Mouse (Mus musculus) limb, embryonic 15.5 days (tissue): ENCODE measurements around the gene Smyd3. TPM values are rescaled to one million over a fixed set of nuclear protein-coding genes. Genes with fewer than 3 reads are reported as not detected.

Experiments
- ATAC-seq: fragments of 200-750 bp; cut with Nextera tagmentation; 2 replicates; pipeline ENCODE4 v1.8.0; 2017; ENCODE audit warnings: low read depth, moderate TSS enrichment; ENCODE audit not compliant: insufficient number of reproducible peaks, low FRiP score, low TSS enrichment
- H3K27ac ChIP-seq: fragments of 300-500 bp; sonication (generic); 2 replicates; pipeline ENCODE4 v1.5.1; 2015; ENCODE audit warnings: moderate library complexity, mild to moderate bottlenecking, inconsistent platforms
- H3K27me3 ChIP-seq: fragments of 300-500 bp; sonication (generic); 2 replicates; pipeline ENCODE4 v1.6.1; 2015; ENCODE audit warnings: inconsistent platforms
- H3K36me3 ChIP-seq: fragments of 300-500 bp; sonication (generic); 2 replicates; pipeline ENCODE4 v1.6.1; 2015; ENCODE audit warnings: inconsistent platforms
- H3K4me1 ChIP-seq: fragments of 300-500 bp; sonication (generic); 2 replicates; pipeline ENCODE4 v1.6.1; 2015; ENCODE audit warnings: inconsistent platforms
- H3K4me2 ChIP-seq: fragments of 300-500 bp; sonication (generic); 2 replicates; pipeline ENCODE4 v1.6.1; 2015; ENCODE audit warnings: mild to moderate bottlenecking, inconsistent platforms
- H3K4me3 ChIP-seq: fragments of 300-500 bp; sonication (generic); 2 replicates; pipeline ENCODE4 v1.5.1; 2015; ENCODE audit warnings: mild to moderate bottlenecking, inconsistent platforms
- H3K9ac ChIP-seq: fragments of 300-500 bp; sonication (generic); 2 replicates; pipeline ENCODE4 v1.6.1; 2015; ENCODE audit warnings: inconsistent platforms
- H3K9me3 ChIP-seq: fragments of 300-500 bp; sonication (generic); 2 replicates; pipeline ENCODE4 v1.6.1; 2016; ENCODE audit warnings: inconsistent platforms
- WGBS: fragments of 180-500 bp; shearing (Covaris S2); methylation state at CpG from one replicate; pipeline ENCODE4 v1.1.7; 2015; 5-methylcytosine and 5-hydroxymethylcytosine counted together
- polyA plus RNA-seq: library from polyadenylated mRNA; unstranded; fragments of >200 nt; fragmentation: Nextera tagmentation; extraction: Ambion mirVana; gene quantifications from 2 replicates; pipeline ENCODE4 v1.2.1, GENCODE M21; 2015

The Smyd3 gene
- polyA plus RNA-seq, 1 experiment from 2014 or later, result 19.2 TPM

DNA sequence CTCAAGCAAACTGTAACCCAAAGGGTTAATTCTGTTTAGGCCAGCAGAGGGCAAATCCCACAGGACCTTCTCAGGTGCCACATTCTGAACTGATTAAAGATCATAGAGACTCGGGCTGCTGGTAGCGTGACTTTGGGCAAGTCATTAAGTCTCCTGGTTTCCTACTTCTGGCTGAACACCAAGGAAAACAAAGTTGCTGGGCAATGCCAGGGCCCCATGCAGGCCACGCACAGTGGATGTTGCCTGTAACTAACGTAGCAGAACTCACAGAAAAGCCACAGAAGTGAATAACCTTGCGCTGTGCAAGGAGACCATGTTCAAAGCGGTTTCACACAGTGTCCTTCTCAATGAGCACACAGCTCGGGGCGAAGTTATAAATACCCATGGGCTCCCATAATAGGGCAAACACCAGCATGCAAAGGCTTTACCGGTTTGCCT, 371.1 kb downstream of the Smyd3 start:
- H3K9me3 ChIP-seq, result no peaks in the 10 kb centered on the region
- WGBS, result 31% methylated on average over 9 of the region's 9 CpGs
- no peaks in the 10 kb centered on the region for H3K36me3 ChIP-seq
- H3K4me1 ChIP-seq, result peaks cover 29% of the 10 kb centered on the region; the same call in 1 of the 2 replicates
- H3K4me2 ChIP-seq, result no peak overlapping the region
- no peak overlapping the region for H3K27ac ChIP-seq
- H3K9ac ChIP-seq, result no peak overlapping the region
- H3K27me3 ChIP-seq, result 0 out of 2 replicates have a peak, but pooled peaks cover 3% of the 10 kb centered on the region
- no peak for ATAC-seq
- H3K4me3 ChIP-seq, result no peak overlapping the region

DNA sequence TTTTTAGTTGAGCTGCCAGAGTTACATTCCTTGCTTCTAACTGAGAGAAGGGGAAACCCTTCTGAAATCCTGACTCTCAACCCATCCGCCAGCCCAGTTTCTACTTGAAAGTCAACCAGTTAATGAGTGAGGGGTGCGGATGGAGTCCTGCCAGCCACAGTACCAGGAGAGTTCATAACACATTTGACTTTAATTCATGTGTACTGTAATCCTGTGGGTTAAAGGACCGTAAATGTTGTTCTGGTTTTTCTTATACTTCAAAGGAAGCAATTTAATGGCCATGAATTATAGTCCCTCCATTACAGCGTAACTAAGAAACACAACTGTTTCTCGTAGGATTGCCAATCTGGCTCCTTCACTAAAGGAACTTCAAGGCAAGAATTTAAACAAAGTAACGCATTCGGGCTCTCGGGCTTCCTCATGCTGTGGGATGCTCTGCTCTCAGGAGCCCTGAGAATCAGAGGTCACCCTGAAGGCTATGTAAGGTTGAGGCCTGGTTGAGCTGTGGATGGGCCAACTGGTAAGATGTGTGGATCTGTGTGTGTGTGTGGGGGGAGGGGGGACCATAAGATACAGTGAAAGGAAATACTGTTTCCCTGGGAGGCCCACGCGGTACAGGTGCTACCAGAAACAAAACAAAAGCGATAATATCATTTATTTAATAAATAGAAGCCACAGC, 374.5 kb downstream of the Smyd3 start:
- Histone ChIP-seq H3K27me3 (0 out of 2 replicates have a peak, but pooled peaks cover 3% of the 10 kb centered on the region), H3K4me2 (no peak overlapping the region), H3K4me1 (peaks cover 33% of the 10 kb centered on the region; the same call in 1 of the 2 replicates), H3K4me3 (no peak overlapping the region), H3K36me3 (no peaks in the 10 kb centered on the region), H3K9ac (no peak overlapping the region), H3K9me3 (no peaks in the 10 kb centered on the region), H3K27ac (peak overlapping the region; percentile 33; the same call in 1 of the 2 replicates)
- WGBS, result 33% methylated on average over 11 of the region's 11 CpGs
- peak; percentile 60; the same call in 1 of the 2 replicates for ATAC-seq

DNA sequence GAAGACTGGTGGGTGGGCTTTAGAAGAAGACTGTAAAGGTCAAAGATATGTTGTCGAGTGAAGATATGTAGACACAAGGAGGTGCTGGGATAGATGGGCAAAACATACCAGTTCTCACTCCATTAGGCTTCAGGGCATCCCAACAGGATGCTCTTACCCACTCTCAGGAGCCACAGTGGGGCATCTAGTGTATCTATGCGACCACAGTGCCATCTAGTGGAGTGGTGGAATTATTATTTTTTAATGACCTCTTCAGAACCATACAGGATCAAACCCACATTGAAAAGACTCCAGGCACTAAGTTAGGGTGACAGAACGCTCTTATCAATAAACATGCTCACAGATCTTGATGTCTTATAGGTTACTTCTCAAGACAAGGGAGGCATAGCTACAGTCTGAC, 375.7 kb downstream of the Smyd3 start:
- no peak for ATAC-seq
- Histone ChIP-seq H3K27me3 (0 out of 2 replicates have a peak, but pooled peaks cover 3% of the 10 kb centered on the region), H3K9me3 (no peaks in the 10 kb centered on the region), H3K4me1 (peaks cover 29% of the 10 kb centered on the region; the same call in 1 of the 2 replicates), H3K4me2 (no peak overlapping the region), H3K36me3 (no peaks in the 10 kb centered on the region), H3K9ac (no peak overlapping the region), H3K4me3 (no peak overlapping the region), H3K27ac (no peak overlapping the region)
- WGBS, result 25% methylated on average over 3 of the region's 3 CpGs

DNA sequence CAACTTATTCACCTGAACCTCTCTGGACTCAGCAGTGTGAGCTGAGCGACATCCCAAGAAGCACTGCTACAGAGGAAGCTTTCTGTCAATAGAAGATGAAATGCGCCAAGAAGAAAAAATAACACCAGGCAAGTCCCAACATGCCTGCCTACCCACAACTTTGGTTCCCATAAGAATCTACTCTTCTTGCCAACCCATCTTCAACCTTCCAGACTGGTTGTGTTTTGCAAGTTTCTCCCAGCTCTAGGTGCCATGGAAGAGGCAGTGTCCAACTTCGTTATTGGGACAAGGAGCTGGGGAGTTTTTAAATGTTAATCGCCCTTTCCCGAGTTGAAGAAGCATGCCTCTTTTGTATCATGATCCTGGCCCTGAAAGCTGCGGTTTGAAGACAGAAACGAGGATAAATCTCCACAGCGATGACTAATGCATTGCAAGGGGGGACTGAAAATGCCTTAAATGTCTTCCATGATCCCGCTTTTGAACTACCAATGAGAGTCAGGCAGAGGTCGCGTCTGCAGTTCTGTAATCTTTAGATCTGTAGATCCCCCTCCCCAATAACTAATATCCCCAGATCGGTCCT, 376.7 kb downstream of the Smyd3 start:
- Histone ChIP-seq H3K9me3 (no peaks in the 10 kb centered on the region), H3K9ac (no peak overlapping the region), H3K27me3 (0 out of 2 replicates have a peak, but pooled peaks cover 3% of the 10 kb centered on the region), H3K4me1 (peaks cover 31% of the 10 kb centered on the region), H3K36me3 (no peaks in the 10 kb centered on the region), H3K4me3 (no peak overlapping the region), H3K4me2 (no peak overlapping the region), H3K27ac (no peak overlapping the region)
- no peak for ATAC-seq
- WGBS, result 59% methylated on average over 12 of the region's 12 CpGs

DNA sequence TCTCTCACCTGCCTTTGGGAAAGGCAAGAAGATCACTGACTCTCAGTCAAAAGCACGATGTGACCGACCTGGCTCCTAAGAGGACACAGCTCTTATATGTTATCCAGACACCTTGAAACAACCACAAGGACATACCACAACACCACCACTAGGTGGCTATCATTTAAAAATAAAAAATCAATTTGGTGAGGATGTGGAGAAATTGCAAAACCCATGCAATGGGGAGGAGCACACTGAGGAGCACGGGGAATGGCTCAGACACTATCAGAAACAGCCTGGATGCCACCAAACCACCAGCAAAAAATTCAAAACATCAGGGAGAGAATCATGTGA, 380.7 kb downstream of the Smyd3 start:
- no peaks in the 10 kb centered on the region for H3K27me3 ChIP-seq
- H3K36me3 ChIP-seq, result no peaks in the 10 kb centered on the region
- no peak overlapping the region for H3K27ac ChIP-seq
- 54% methylated on average over 3 of the region's 3 CpGs for WGBS
- H3K4me2 ChIP-seq, result no peak overlapping the region
- no peak overlapping the region for H3K4me3 ChIP-seq
- ATAC-seq, result no peak
- H3K9ac ChIP-seq, result no peak overlapping the region
- peaks cover 13% of the 10 kb centered on the region for H3K4me1 ChIP-seq
- no peaks in the 10 kb centered on the region for H3K9me3 ChIP-seq

DNA sequence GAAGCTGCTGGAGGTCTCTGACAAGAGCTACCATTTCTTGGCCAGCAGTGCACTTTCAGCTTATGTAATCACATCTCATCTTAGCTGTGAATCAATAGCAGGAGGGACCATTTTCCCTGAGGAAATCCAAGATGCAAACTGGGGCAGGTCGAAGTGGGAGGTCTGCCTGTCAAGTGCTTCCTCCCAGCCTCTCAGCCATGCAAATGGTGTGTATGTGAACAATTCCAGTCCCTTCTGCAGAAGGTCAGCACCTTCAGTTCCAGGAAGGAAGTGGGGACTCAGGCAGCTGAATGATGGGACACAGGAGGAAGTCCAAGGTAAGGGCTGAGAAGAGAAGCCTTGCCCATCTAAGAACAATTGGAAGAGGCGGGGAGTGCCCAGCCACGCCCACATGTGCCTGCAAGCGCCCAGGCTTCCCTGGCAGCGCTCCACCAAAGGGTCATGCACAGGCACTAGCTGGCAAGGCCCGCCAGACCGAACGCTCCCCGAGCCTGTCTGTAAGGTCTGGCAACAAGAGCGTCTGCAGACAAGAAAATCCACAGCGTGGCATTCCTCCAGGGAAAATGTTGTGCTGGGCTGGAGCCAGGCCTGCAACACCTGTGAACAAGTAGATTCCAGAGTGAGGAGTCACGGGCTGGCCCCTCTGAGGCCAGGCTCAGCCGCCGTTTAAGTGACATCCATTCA, 381.2 kb downstream of the Smyd3 start:
- no peak overlapping the region for H3K4me3 ChIP-seq
- H3K4me1 ChIP-seq, result peaks cover 10% of the 10 kb centered on the region
- 25% methylated on average over 14 of the region's 14 CpGs for WGBS
- H3K36me3 ChIP-seq, result no peaks in the 10 kb centered on the region
- no peak overlapping the region for H3K27ac ChIP-seq
- no peak for ATAC-seq
- no peak overlapping the region for H3K4me2 ChIP-seq
- no peaks in the 10 kb centered on the region for H3K9me3 ChIP-seq
- H3K27me3 ChIP-seq, result no peaks in the 10 kb centered on the region
- H3K9ac ChIP-seq, result no peak overlapping the region

DNA sequence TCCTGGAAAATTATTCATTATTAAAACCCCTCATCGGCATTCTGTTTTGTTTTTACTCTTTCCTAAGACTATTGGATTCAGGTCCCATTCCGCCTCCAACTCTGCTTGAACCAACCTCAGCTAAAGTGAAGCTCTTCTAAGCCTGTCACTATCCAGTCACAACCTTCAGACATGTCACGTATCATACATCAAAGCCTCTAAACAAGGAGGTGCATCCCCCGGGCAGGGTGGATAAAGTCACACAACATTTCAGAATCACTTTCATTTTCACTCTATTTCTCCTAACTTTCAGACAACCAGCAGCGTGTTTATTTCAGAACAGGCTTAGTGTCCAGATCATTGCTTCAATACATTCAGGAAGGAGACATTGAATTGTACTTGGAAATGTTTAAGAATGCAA, 387.8 kb downstream of the Smyd3 start:
- Histone ChIP-seq H3K27me3 (no peaks in the 10 kb centered on the region), H3K36me3 (no peaks in the 10 kb centered on the region), H3K4me1 (no peaks in the 10 kb centered on the region), H3K4me2 (no peak overlapping the region), H3K9ac (no peak overlapping the region), H3K27ac (no peak overlapping the region), H3K4me3 (no peak overlapping the region), H3K9me3 (no peaks in the 10 kb centered on the region)
- 89% methylated on average over 5 of the region's 5 CpGs for WGBS
- ATAC-seq, result no peak

DNA sequence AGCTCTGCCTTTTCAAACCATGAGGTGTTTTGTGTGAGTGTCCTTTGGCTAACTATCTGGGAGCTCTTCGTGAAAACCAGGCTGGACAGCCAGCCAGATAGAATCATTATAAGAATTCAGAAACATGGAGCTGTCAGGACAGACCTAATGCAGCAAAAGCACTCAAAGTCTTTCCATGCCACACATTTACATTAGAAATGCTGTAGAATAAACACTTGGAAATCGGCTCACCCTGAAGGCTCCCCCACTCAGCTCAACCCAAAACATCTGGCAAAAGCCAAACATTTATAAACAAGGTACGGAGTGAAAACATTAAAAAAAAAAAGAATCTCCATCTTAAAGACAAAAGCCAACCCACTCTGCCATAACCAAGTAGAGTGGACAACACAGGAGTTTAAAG, 391.6 kb downstream of the Smyd3 start:
- Histone ChIP-seq H3K36me3 (no peaks in the 10 kb centered on the region), H3K27ac (no peak overlapping the region), H3K27me3 (no peaks in the 10 kb centered on the region), H3K4me2 (no peak overlapping the region), H3K4me3 (no peak overlapping the region), H3K9ac (no peak overlapping the region), H3K4me1 (no peaks in the 10 kb centered on the region), H3K9me3 (no peaks in the 10 kb centered on the region)
- WGBS, result 52% methylated on average over 3 of the region's 3 CpGs
- ATAC-seq, result no peak

DNA sequence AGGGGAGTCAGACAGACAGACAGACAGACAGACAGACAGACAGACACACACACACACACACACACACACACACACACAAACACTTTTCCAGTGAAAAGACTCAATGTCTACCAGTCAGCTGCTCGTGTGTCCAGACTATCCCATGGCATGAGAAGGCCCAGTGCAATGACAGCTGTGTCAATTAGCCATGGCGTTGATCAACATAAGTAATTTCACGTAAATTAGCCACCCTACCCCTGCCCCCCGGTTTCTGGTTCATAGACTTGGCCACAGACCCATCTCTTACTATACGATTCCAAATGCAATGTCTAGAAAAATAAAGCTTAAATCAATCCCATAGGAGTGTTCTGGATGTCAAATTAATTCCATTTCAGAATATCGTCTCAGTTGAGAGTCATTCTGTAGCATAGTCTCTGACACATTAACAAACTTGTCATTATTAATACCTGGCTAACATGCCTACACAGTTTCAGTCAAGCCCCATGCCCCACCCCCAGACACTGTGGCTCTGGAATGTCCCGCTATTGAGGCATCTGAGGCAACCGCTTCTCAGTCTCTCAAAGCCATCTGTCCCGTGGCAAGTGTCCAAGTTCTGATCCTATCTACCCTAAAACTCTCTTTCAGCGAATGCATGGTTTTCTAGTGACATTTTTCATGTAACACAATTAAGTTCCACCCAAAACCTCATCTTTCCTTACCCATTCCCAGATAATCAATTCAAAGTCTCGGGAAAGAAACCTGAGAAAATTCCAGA, 395.2 kb downstream of the Smyd3 start:
- ATAC-seq, result no peak
- H3K27ac ChIP-seq, result no peak overlapping the region

DNA sequence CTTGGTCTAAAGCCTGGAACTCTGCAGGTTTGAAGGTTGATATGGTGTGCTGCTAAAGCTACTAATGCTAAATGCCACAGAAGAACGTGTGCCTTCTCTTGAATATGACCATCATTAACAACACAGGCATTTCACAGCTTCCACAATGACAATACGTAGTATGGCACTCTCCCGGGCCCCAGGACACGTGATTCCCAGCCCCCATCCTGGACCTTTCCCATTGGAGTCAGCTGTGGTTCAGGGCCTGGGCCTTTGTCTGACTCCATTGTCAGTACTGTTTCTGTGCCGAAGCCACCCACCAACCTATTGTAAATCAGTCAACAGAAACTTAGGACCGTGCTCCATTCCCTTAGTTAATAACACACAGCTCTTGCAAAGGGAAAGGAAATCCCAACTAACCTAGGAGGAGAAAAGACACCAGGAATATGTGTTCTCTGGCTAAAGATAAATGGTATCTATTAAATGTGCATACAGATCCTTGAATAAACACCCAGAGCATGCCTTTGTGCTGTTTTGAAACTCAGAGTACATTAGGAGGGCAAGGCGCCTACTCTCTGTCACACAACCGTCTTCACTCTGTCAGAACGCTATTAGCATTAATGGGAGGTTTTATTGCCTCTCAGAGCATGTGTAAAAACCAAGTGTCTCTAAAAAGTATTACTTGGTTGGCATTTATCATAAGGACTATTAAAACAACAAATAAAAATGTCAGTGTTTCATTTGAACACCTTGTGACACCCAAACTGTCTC, 397.4 kb downstream of the Smyd3 start:
- no peak overlapping the region for H3K27ac ChIP-seq
- H3K4me3 ChIP-seq, result no peak overlapping the region

More for the DNA sequence above, 395.2 kb downstream of the Smyd3 start:
- Histone ChIP-seq H3K9me3 (no peaks in the 10 kb centered on the region), H3K4me2 (no peak overlapping the region), H3K36me3 (no peaks in the 10 kb centered on the region), H3K4me1 (no peaks in the 10 kb centered on the region), H3K4me3 (no peak overlapping the region), H3K27me3 (no peaks in the 10 kb centered on the region), H3K9ac (no peak overlapping the region)
- WGBS, result 54% methylated on average over 11 of the region's 11 CpGs

DNA sequence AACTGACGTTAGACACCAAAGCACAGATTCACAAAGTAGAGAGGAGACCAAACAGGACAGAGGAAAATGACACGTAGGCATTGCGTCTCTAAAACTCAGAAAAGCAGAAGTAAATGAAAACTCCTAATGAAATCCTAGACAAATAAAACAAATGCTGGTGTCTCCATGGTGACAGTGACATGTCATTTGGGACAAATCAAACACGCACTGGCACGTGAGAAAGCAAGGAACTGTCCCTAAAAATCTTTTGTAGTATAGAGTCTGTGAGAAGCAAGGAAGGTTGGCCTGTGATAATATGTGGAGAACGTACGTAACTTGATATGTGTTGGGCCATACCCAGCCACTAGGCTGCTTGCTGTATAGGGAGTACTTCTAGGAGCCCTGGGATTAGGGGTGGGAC, 399.2 kb downstream of the Smyd3 start:
- H3K4me3 ChIP-seq, result no peak overlapping the region
- H3K27ac ChIP-seq, result no peak overlapping the region
- H3K36me3 ChIP-seq, result no peaks in the 10 kb centered on the region
- no peaks in the 10 kb centered on the region for H3K9me3 ChIP-seq
- H3K4me1 ChIP-seq, result no peaks in the 10 kb centered on the region
- no peak for ATAC-seq
- 76% methylated on average over 7 of the region's 7 CpGs for WGBS
- no peaks in the 10 kb centered on the region for H3K27me3 ChIP-seq
- no peak overlapping the region for H3K4me2 ChIP-seq
- H3K9ac ChIP-seq, result no peak overlapping the region

More for the DNA sequence above, 397.4 kb downstream of the Smyd3 start:
- no peaks in the 10 kb centered on the region for H3K9me3 ChIP-seq
- H3K4me2 ChIP-seq, result no peak overlapping the region
- no peaks in the 10 kb centered on the region for H3K4me1 ChIP-seq
- ATAC-seq, result no peak
- no peaks in the 10 kb centered on the region for H3K36me3 ChIP-seq
- WGBS, result 53% methylated on average over 9 of the region's 9 CpGs
- H3K9ac ChIP-seq, result no peak overlapping the region
- no peaks in the 10 kb centered on the region for H3K27me3 ChIP-seq
